Mouse (Mus musculus) embryonic facial prominence, embryonic 12.5 days (tissue): ENCODE data around the gene Hist1h1b. TPM values are rescaled to one million over a fixed set of nuclear protein-coding genes. Genes with fewer than 3 reads are reported as not detected.
"Not testable (repeated sequence)": the region's sequence is repeated elsewhere in the genome, so short reads cannot be mapped to it uniquely, and the experiment has no call there.

Source experiments
- ATAC-seq: fragments of 200-750 bp; cut with Nextera tagmentation; 2 replicates; pipeline ENCODE4 v1.8.0; 2017; ENCODE audit not compliant: insufficient number of reproducible peaks, insufficient read depth, low FRiP score, low TSS enrichment
- H3K27ac ChIP-seq: fragments of 300-500 bp; sonication (generic); 2 replicates; pipeline ENCODE4 v1.5.1; 2016; ENCODE audit warnings: mild to moderate bottlenecking
- H3K27me3 ChIP-seq: fragments of 300-500 bp; sonication (generic); 2 replicates; pipeline ENCODE4 v1.6.1; 2016; ENCODE audit warnings: mild to moderate bottlenecking, moderate library complexity
- H3K36me3 ChIP-seq: fragments of 300-500 bp; sonication (generic); 2 replicates; pipeline ENCODE4 v1.6.1; 2016; ENCODE audit warnings: mild to moderate bottlenecking
- H3K4me1 ChIP-seq: fragments of 300-500 bp; sonication (generic); 2 replicates; pipeline ENCODE4 v1.6.1; 2016
- H3K4me2 ChIP-seq: fragments of 300-500 bp; sonication (generic); replicated peaks from 2 replicates; pipeline ENCODE4 v1.6.1; 2016; ENCODE audit warnings: mild to moderate bottlenecking, moderate library complexity
- H3K4me3 ChIP-seq: fragments of 300-500 bp; sonication (generic); 2 replicates; pipeline ENCODE4 v1.5.1; 2016; ENCODE audit warnings: mild to moderate bottlenecking
- H3K9ac ChIP-seq: fragments of 300-500 bp; sonication (generic); 2 replicates; pipeline ENCODE4 v1.6.1; 2016; ENCODE audit warnings: mild to moderate bottlenecking, moderate library complexity
- H3K9me3 ChIP-seq: fragments of 300-500 bp; sonication (generic); 2 replicates; pipeline ENCODE4 v1.6.1; 2016; ENCODE audit warnings: mild to moderate bottlenecking, moderate library complexity
- WGBS: fragments of 180-500 bp; shearing (Covaris S2); methylation state at CpG from one replicate; pipeline ENCODE4 v1.1.7; 2016; 5-methylcytosine and 5-hydroxymethylcytosine counted together
- polyA plus RNA-seq: library from polyadenylated mRNA; unstranded; fragments of >200 nt; fragmentation: Nextera tagmentation; extraction: Ambion mirVana; gene quantifications from 2 replicates; pipeline ENCODE4 v1.2.1, GENCODE M21; 2016

Hist1h1b gene
- polyA plus RNA-seq, 1 experiment from 2014 or later: 35.4 TPM

DNA sequence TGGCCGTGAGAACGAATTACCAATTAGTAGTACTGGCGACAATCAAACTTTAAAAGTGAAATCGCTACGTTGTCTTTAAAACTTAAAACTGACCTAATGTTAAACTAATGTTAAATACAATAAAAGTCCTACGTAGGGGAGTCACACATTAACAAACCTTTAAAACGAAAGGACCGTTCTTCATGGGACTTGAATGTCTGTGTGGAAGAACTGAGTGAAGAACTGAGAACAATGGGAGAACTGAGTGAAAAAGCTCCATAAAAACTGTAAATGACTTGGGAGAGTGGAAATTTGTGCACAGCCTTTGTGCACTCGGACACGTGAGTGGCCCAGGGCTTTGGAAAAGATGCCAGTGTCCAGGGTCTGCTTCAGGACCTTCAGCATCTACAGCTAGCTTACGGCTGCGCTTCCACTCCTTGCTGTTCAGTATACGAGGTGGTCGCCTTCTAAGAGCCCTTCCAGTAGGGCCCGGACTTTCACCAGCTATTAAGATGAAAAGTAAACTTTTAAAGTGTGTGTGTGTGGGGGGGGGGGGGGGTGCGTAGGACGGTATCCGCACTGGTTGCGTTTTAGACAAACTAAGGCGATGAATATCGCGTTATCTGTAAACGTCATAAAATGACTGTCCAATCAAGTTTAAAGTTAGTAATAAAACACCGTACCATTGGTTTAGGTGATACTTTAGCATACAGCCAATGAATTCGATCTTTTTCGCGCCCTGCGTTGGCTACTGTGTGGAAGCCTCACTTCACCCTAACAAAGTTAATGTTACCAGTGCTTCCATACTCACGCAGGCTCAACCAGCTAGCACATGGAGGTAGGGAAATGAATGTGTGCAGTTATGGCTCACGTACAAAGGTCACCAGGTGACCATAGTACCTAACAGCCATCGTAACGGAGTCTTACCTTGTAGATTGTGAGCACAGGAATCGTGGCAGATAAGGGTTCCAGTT, 1.3 kb downstream of the Hist1h1b start:
- Histone ChIP-seq H3K27me3 (no peaks in the 10 kb centered on the region), H3K4me2 (peak overlapping the region; percentile 84), H3K9ac (peak overlapping the region; percentile 92), H3K4me1 (peaks cover 6% of the 10 kb centered on the region; the same call in 1 of the 2 replicates), H3K27ac (peak overlapping the region; percentile 99), H3K9me3 (no peaks in the 10 kb centered on the region), H3K36me3 (no peaks in the 10 kb centered on the region), H3K4me3 (peak overlapping the region; percentile 66)
- WGBS: 5% methylated on average over 33 of the region's 33 CpGs
- ATAC-seq: peak; percentile 85

- WGBS: 56% methylated on average over 1 of the region's 1 CpGs
- Histone ChIP-seq H3K4me1 (peaks cover 14% of the 10 kb centered on the region), H3K27me3 (no peaks in the 10 kb centered on the region), H3K4me3 (no peak overlapping the region), H3K9me3 (no peaks in the 10 kb centered on the region), H3K9ac (no peak overlapping the region), H3K4me2 (peak overlapping the region; percentile 37), H3K36me3 (no peaks in the 10 kb centered on the region), H3K27ac (no peak overlapping the region)
- ATAC-seq: no peak
Measured at GRCm38 (mm10) chr13:21755707-21756106, 24.7 kb downstream of the Hist1h1b start.

GRCm38 (mm10) chr13:21754294-21755001, 26.0 kb downstream of the Hist1h1b start:
- Histone ChIP-seq H3K4me1 (peaks cover 14% of the 10 kb centered on the region), H3K9ac (peak overlapping the region; percentile 66), H3K27ac (peak overlapping the region; percentile 92), H3K4me2 (peak overlapping the region; percentile 69), H3K4me3 (peak overlapping the region; percentile 46)
- H3K36me3 ChIP-seq, H3K9me3 ChIP-seq, H3K27me3 ChIP-seq, ATAC-seq: not testable (repeated sequence)
- WGBS: under 1% methylated on average over 21 of the region's 26 CpGs

DNA sequence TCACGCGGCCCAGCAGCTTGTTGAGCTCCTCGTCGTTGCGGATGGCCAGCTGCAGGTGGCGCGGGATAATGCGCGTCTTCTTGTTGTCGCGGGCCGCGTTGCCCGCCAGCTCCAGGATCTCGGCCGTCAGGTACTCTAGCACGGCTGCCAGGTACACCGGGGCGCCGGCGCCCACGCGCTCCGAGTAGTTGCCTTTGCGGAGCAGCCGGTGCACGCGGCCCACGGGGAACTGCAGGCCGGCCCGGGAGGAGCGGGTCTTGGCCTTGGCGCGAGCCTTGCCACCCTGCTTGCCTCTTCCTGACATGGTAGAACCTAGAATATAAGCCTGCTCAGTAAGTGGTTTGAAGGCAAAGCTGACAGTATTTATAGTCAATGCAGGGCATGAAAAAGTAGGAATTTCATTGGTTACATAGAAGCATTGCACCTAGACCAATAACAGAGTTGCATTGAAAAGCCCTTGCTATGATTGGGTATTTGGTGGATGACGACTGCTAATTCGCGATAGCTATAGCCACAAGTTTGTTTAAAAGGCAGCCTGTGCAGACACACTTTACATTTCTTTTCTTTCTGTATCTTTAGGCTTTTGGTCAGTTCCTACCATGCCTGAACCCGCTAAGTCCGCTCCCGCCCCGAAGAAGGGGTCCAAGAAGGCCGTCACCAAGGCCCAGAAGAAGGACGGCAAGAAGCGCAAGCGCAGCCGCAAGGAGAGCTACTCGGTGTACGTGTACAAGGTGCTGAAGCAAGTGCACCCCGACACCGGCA, 26.7 kb downstream of the Hist1h1b start, which contains the start of the genes Hist1h2ak and Hist1h2bn:
Gene Hist1h2ak, minus strand, starts transcription at position 304 of the 762 bp plus-strand sequence.
Gene Hist1h2bn, plus strand, starts transcription at position 600 of the 762 bp plus-strand sequence.
- H3K9ac ChIP-seq: peak within 1 kb of the TSS; percentile 66
- peaks cover 16% of the 10 kb centered on the region for H3K4me1 ChIP-seq
- ATAC-seq: peak; percentile 96
- peak within 1 kb of the TSS; percentile 46 for H3K4me3 ChIP-seq
- H3K4me2 ChIP-seq: peak within 1 kb of the TSS; percentile 69
- not testable (repeated sequence) for H3K36me3 ChIP-seq, H3K27me3 ChIP-seq, H3K9me3 ChIP-seq
- under 1% methylated on average over 26 of the region's 50 CpGs for WGBS
- H3K27ac ChIP-seq: peak within 1 kb of the TSS; percentile 96

- H3K27me3 ChIP-seq: no peaks in the 10 kb centered on the region
- H3K9me3 ChIP-seq: no peaks in the 10 kb centered on the region
- H3K4me3 ChIP-seq: peak overlapping the region; percentile 46
- peaks cover 16% of the 10 kb centered on the region for H3K4me1 ChIP-seq
- H3K27ac ChIP-seq: peak overlapping the region; percentile 96
- peak overlapping the region; percentile 69 for H3K4me2 ChIP-seq
- no peak for ATAC-seq
- no peaks in the 10 kb centered on the region for H3K36me3 ChIP-seq
- peak overlapping the region; percentile 49 for H3K9ac ChIP-seq
- 3% methylated on average over 10 of the region's 10 CpGs for WGBS
Measured at GRCm38 (mm10) chr13:21753051-21753523, 27.3 kb downstream of the Hist1h1b start.

DNA sequence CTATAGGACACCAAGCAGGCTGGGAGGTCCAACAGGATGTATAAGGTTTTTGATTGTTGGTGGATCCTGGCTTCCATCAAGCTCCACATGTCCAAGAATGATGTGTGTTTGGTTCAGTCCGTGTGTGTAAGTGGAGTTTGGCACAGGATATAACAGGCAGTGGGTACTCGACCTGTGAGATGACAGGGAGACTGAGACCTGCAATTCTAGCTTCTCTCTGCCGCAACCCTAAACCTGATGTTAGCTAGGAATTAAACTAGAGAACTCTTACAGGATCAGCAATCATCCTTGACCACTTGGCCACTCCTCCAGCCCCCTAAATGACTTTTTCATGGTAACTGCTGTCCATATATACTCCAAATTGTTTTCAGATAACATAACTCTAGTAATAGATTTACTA, 28.1 kb downstream of the Hist1h1b start:
- Histone ChIP-seq H3K36me3 (no peaks in the 10 kb centered on the region), H3K4me1 (peaks cover 19% of the 10 kb centered on the region), H3K27ac (peak overlapping the region; percentile 96), H3K9me3 (no peaks in the 10 kb centered on the region), H3K4me3 (no peak overlapping the region), H3K4me2 (peak overlapping the region; percentile 69), H3K9ac (no peak overlapping the region), H3K27me3 (no peaks in the 10 kb centered on the region)
- 40% methylated on average over 3 of the region's 3 CpGs for WGBS
- no peak for ATAC-seq

- Histone ChIP-seq H3K4me2 (no peak overlapping the region; the same call in 1 of the 2 replicates), H3K9ac (no peak overlapping the region), H3K27ac (peak overlapping the region; percentile 96), H3K4me1 (peaks cover 20% of the 10 kb centered on the region), H3K36me3 (no peaks in the 10 kb centered on the region), H3K27me3 (no peaks in the 10 kb centered on the region), H3K9me3 (no peaks in the 10 kb centered on the region), H3K4me3 (no peak overlapping the region)
- ATAC-seq: no peak
- 74% methylated on average over 3 of the region's 3 CpGs for WGBS
Measured at GRCm38 (mm10) chr13:21751827-21752226, 28.6 kb downstream of the Hist1h1b start.

- Histone ChIP-seq H3K4me2 (no peak overlapping the region), H3K4me3 (no peak overlapping the region), H3K27me3 (no peaks in the 10 kb centered on the region), H3K9me3 (no peaks in the 10 kb centered on the region), H3K27ac (peak overlapping the region; percentile 96), H3K36me3 (no peaks in the 10 kb centered on the region), H3K4me1 (peaks cover 20% of the 10 kb centered on the region), H3K9ac (no peak overlapping the region)
- no peak for ATAC-seq
Measured at GRCm38 (mm10) chr13:21751417-21751816, 29.0 kb downstream of the Hist1h1b start.

DNA sequence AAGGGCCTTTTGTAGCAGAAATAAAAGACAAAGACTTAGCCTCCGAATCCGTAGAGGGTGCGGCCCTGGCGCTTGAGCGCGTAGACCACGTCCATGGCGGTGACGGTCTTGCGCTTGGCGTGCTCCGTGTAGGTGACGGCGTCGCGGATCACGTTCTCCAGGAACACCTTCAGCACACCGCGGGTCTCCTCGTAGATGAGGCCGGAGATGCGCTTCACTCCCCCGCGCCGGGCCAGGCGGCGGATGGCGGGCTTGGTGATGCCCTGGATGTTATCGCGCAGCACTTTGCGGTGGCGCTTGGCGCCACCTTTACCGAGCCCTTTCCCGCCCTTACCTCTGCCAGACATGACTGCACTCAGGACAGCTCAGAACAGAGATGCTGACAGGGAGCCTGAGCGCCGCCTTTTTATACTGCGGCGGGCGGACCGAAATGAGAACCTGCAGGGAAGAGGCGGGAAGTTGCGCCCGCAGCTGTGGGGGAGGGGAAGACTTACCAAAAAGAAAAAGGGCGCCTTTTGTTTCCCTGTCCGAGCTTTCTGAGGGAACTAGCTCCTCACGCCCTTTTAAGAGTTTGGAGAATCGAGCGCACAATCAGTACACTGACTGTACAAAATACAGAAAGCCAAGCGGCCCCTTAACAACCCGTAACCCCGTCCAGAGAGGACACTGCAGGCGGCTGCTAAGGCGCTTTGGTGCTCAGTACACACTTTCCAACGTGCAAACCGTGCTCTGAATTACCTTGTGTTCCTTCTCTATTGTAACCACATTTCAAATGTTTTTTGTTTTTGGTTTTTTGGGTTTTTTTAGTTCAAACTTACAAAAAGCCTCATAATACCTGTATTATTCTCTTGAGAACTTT, 30.0 kb downstream of the Hist1h1b start, which contains the start of gene Hist1h4k:
Gene Hist1h4k, minus strand, starts transcription at position 347 of the 859 bp plus-strand sequence.
- peak; percentile 91 for ATAC-seq
- WGBS: under 1% methylated on average over 48 of the region's 56 CpGs
- Histone ChIP-seq H3K4me1 (peaks cover 20% of the 10 kb centered on the region), H3K9ac (peak within 1 kb of the TSS; percentile 77), H3K4me2 (peak within 1 kb of the TSS; percentile 83), H3K4me3 (peak within 1 kb of the TSS; percentile 65), H3K27ac (peak within 1 kb of the TSS; percentile 97)
- not testable (repeated sequence) for H3K27me3 ChIP-seq, H3K36me3 ChIP-seq, H3K9me3 ChIP-seq

DNA sequence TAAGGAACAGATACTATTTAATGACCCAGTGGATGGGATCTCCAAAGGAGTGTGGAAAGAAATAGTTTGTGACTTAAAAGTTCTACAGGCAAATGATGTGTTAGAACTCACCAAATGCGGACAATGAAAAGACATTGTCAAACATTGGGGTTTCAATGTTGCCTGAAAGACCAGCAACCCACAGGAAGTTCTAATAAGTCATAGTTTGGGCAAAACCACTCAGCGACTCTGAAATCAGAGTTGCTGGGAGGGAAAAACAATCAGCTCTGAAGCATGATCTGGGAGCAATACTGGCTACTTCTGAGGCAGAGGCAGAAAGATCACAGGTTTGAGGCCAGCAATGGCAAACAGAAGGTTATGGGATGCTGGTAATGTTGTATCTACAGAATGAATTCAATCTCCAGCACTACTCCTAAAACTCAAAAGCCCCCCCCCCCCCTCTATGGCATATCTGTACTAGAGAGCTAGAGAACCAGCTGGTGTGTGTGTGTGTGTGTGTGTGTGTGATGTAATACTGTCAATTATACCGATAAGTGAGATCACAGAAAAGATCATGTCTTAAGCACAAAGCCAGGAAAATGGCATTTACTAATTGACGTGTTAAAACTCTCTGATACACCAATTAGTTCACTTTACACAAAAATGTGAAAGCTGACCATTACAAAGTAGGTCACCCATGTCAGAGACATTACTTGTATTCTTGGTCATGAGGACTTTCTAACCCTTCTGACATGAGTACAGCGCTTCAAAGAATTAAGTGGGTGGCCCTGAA, 30.9 kb downstream of the Hist1h1b start:
- Histone ChIP-seq H3K36me3 (no peaks in the 10 kb centered on the region), H3K27ac (peak overlapping the region; percentile 97), H3K4me3 (peak overlapping the region; percentile 65), H3K4me2 (peak overlapping the region; percentile 83), H3K9ac (peak overlapping the region; percentile 77), H3K9me3 (no peaks in the 10 kb centered on the region), H3K27me3 (no peaks in the 10 kb centered on the region), H3K4me1 (peaks cover 20% of the 10 kb centered on the region)
- ATAC-seq: no peak
- WGBS: 4% methylated on average over 5 of the region's 5 CpGs
